Mouse (Mus musculus): Measurements from ENCODE around the gene Rab31. TPM values are rescaled to one million over a fixed set of nuclear protein-coding genes. Genes with fewer than 3 reads are reported as not detected.

Gene Rab31
- polyA plus RNA-seq, 1 experiment from 2014 or later = 39.2 TPM

DNA sequence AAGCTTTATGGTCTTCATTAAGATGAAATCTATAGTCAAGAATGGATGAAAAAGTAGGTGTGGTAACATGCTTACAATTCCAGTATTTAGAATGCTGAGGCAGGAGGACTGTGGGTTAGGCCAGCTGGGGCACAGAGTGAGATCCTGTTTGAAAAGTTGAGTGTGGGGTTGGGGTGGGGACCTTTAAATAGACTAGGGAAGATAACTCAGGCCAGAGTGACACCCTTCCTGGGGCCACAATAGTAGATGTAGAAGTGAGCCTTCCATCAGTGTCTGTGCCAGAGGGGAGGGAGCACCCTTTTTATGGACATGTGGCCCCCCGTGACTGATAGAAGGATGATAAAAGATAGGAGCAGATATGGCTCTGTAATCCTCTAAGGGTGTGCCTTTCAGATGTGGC lies 26.8 kb upstream of the Rab31 start:
- Histone ChIP-seq H3K4me3 (ENCODE audit: low read depth, low read length) (no peak overlapping the region), H3K9ac (replicated peaks; ENCODE audit: low read depth, low read length) (no peak overlapping the region), H3K9me3 (ENCODE audit: control insufficient read depth, low read depth, low read length) (no peaks in the 10 kb centered on the region), H3K27ac (ENCODE audit: low read length) (no peak overlapping the region), H3K4me1 (ENCODE audit: control insufficient read depth, insufficient read depth, low read length) (no peaks in the 10 kb centered on the region), H3K4me2 (replicated peaks; ENCODE audit: low read depth, low read length) (no peak overlapping the region), H3K36me3 (ENCODE audit: control insufficient read depth, insufficient read depth, low read length) (no peaks in the 10 kb centered on the region), H3K27me3 (ENCODE audit: control insufficient read depth, insufficient read depth, low read length) (no peaks in the 10 kb centered on the region)
- 91% methylated on average over 1 of the region's 1 CpGs for WGBS
- ATAC-seq (ENCODE audit: insufficient number of reproducible peaks, insufficient read depth, low FRiP score, low read depth) = no peak

- no peaks in the 10 kb centered on the region for H3K27me3 ChIP-seq (ENCODE audit: control insufficient read depth, insufficient read depth, low read length)
- H3K4me1 ChIP-seq (ENCODE audit: control insufficient read depth, insufficient read depth, low read length) = no peaks in the 10 kb centered on the region
- no peaks in the 10 kb centered on the region for H3K9me3 ChIP-seq (ENCODE audit: control insufficient read depth, low read depth, low read length)
- no peak overlapping the region for H3K27ac ChIP-seq (ENCODE audit: low read length)
- H3K4me2 ChIP-seq (replicated peaks; ENCODE audit: low read depth, low read length) = no peak overlapping the region
- no peak for ATAC-seq (ENCODE audit: insufficient number of reproducible peaks, insufficient read depth, low FRiP score, low read depth)
- no peak overlapping the region for H3K4me3 ChIP-seq (ENCODE audit: low read depth, low read length)
- WGBS = 69% methylated on average over 4 of the region's 4 CpGs
- H3K9ac ChIP-seq (replicated peaks; ENCODE audit: low read depth, low read length) = no peak overlapping the region
- no peaks in the 10 kb centered on the region for H3K36me3 ChIP-seq (ENCODE audit: control insufficient read depth, insufficient read depth, low read length)
Observed at GRCm38 (mm10) chr17:65798446-65798845, 25.9 kb upstream of the Rab31 start.

- no peak for ATAC-seq (ENCODE audit: insufficient number of reproducible peaks, insufficient read depth, low FRiP score, low read depth)
- Histone ChIP-seq H3K9me3 (ENCODE audit: control insufficient read depth, low read depth, low read length) (no peaks in the 10 kb centered on the region), H3K36me3 (ENCODE audit: control insufficient read depth, insufficient read depth, low read length) (no peaks in the 10 kb centered on the region), H3K4me3 (ENCODE audit: low read depth, low read length) (no peak overlapping the region), H3K27ac (ENCODE audit: low read length) (no peak overlapping the region), H3K9ac (replicated peaks; ENCODE audit: low read depth, low read length) (no peak overlapping the region), H3K27me3 (ENCODE audit: control insufficient read depth, insufficient read depth, low read length) (no peaks in the 10 kb centered on the region), H3K4me1 (ENCODE audit: control insufficient read depth, insufficient read depth, low read length) (no peaks in the 10 kb centered on the region), H3K4me2 (replicated peaks; ENCODE audit: low read depth, low read length) (no peak overlapping the region)
- WGBS = 89% methylated on average over 7 of the region's 7 CpGs
Observed at GRCm38 (mm10) chr17:65796056-65796455, 23.5 kb upstream of the Rab31 start.

GRCm38 (mm10) chr17:65794096-65794850 lies 21.7 kb upstream of the Rab31 start:
- Histone ChIP-seq H3K4me1 (ENCODE audit: control insufficient read depth, insufficient read depth, low read length) (no peaks in the 10 kb centered on the region), H3K27ac (ENCODE audit: low read length) (no peak overlapping the region), H3K9me3 (ENCODE audit: control insufficient read depth, low read depth, low read length) (no peaks in the 10 kb centered on the region), H3K9ac (replicated peaks; ENCODE audit: low read depth, low read length) (no peak overlapping the region), H3K4me3 (ENCODE audit: low read depth, low read length) (no peak overlapping the region), H3K4me2 (replicated peaks; ENCODE audit: low read depth, low read length) (no peak overlapping the region), H3K27me3 (ENCODE audit: control insufficient read depth, insufficient read depth, low read length) (no peaks in the 10 kb centered on the region), H3K36me3 (ENCODE audit: control insufficient read depth, insufficient read depth, low read length) (no peaks in the 10 kb centered on the region)
- no peak for ATAC-seq (ENCODE audit: insufficient number of reproducible peaks, insufficient read depth, low FRiP score, low read depth)
- WGBS = 84% methylated on average over 13 of the region's 13 CpGs

- 95% methylated on average over 12 of the region's 12 CpGs for WGBS
- no peak overlapping the region for H3K9ac ChIP-seq (replicated peaks; ENCODE audit: low read depth, low read length)
- no peaks in the 10 kb centered on the region for H3K9me3 ChIP-seq (ENCODE audit: control insufficient read depth, low read depth, low read length)
- H3K27me3 ChIP-seq (ENCODE audit: control insufficient read depth, insufficient read depth, low read length) = no peaks in the 10 kb centered on the region
- H3K4me1 ChIP-seq (ENCODE audit: control insufficient read depth, insufficient read depth, low read length) = peaks cover 2% of the 10 kb centered on the region; the same call in 1 of the 2 replicates
- no peak overlapping the region for H3K27ac ChIP-seq (ENCODE audit: low read length)
- no peak overlapping the region for H3K4me2 ChIP-seq (replicated peaks; ENCODE audit: low read depth, low read length)
- no peak for ATAC-seq (ENCODE audit: insufficient number of reproducible peaks, insufficient read depth, low FRiP score, low read depth)
- H3K4me3 ChIP-seq (ENCODE audit: low read depth, low read length) = no peak overlapping the region
- H3K36me3 ChIP-seq (ENCODE audit: control insufficient read depth, insufficient read depth, low read length) = no peaks in the 10 kb centered on the region
Observed at GRCm38 (mm10) chr17:65793307-65793930, 20.9 kb upstream of the Rab31 start.

GRCm38 (mm10) chr17:65791161-65791560 lies 18.6 kb upstream of the Rab31 start:
- Histone ChIP-seq H3K27ac (ENCODE audit: low read length) (no peak overlapping the region), H3K9me3 (ENCODE audit: control insufficient read depth, low read depth, low read length) (no peaks in the 10 kb centered on the region), H3K36me3 (ENCODE audit: control insufficient read depth, insufficient read depth, low read length) (no peaks in the 10 kb centered on the region; the same call in 1 of the 2 replicates), H3K4me1 (ENCODE audit: control insufficient read depth, insufficient read depth, low read length) (peaks cover 6% of the 10 kb centered on the region; the same call in 1 of the 2 replicates), H3K4me3 (ENCODE audit: low read depth, low read length) (no peak overlapping the region), H3K4me2 (replicated peaks; ENCODE audit: low read depth, low read length) (no peak overlapping the region), H3K9ac (replicated peaks; ENCODE audit: low read depth, low read length) (no peak overlapping the region), H3K27me3 (ENCODE audit: control insufficient read depth, insufficient read depth, low read length) (no peaks in the 10 kb centered on the region)
- no peak for ATAC-seq (ENCODE audit: insufficient number of reproducible peaks, insufficient read depth, low FRiP score, low read depth)
- 93% methylated on average over 2 of the region's 2 CpGs for WGBS

DNA sequence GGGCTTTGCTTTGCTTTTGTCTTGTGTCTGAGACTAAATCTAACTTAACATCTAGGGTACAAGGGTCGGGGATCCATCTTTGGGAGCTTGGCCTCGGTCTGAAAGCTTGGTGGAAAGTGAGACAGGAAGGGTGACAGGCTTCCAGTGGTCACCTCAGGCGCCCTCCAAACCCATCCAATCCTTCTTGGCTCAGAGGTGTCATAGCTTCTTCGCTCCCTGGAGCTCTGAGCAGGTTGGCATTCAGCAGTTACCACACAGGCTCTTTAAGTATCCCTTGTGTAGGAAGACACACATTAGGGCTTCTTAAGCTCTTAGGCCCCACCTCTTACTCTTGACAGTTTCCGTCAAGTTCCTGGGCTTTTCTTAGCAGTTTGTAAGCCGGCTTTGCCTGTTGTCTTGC lies 17.0 kb upstream of the Rab31 start:
- Histone ChIP-seq H3K36me3 (ENCODE audit: control insufficient read depth, insufficient read depth, low read length) (no peaks in the 10 kb centered on the region; the same call in 1 of the 2 replicates), H3K9ac (replicated peaks; ENCODE audit: low read depth, low read length) (no peak overlapping the region), H3K4me2 (replicated peaks; ENCODE audit: low read depth, low read length) (no peak overlapping the region), H3K27ac (ENCODE audit: low read length) (no peak overlapping the region), H3K4me1 (ENCODE audit: control insufficient read depth, insufficient read depth, low read length) (peaks cover 12% of the 10 kb centered on the region), H3K27me3 (ENCODE audit: control insufficient read depth, insufficient read depth, low read length) (no peaks in the 10 kb centered on the region), H3K4me3 (ENCODE audit: low read depth, low read length) (no peak overlapping the region), H3K9me3 (ENCODE audit: control insufficient read depth, low read depth, low read length) (no peaks in the 10 kb centered on the region)
- ATAC-seq (ENCODE audit: insufficient number of reproducible peaks, insufficient read depth, low FRiP score, low read depth) = no peak
- WGBS = 92% methylated on average over 6 of the region's 6 CpGs

DNA sequence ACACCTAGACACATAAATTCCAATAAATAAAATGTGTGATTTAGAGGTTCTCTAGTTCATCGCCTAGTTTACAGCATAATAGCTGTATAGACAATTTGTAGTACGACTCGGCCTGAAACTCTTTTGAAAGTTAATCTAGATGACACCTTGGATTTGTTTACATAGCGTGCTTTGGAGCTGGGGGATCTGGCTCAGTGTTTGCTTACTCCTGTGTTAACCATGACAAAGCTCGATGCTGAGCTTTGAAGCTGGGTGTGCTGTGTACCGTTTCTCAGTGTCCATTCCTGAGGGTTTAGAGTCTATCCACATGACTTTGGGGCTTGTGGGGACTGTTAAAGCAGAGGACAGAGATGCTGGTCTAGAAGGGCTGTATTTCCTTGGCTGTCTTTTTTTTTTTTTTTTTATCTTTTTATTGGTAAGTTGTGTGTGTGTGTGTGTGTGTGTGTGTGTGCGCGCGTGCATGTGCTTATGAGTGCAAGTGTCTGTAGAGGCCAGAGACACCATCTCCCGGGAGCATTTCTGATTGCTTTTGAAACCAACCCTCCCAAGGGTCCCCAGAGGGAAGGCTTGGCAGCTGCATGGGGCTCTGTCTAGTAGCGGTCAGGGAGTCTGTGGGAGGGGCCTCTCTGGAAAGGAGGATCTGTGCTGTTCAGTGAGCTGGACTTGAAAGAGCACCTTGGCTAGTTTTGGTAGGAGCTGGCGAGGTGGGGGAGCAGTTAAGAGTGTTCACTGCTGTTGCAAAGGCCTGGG lies 16.2 kb upstream of the Rab31 start:
- H3K9me3 ChIP-seq (ENCODE audit: control insufficient read depth, low read depth, low read length) = no peaks in the 10 kb centered on the region
- H3K27ac ChIP-seq (ENCODE audit: low read length) = no peak overlapping the region
- H3K4me1 ChIP-seq (ENCODE audit: control insufficient read depth, insufficient read depth, low read length) = peaks cover 15% of the 10 kb centered on the region
- ATAC-seq (ENCODE audit: insufficient number of reproducible peaks, insufficient read depth, low FRiP score, low read depth) = no peak
- no peak overlapping the region for H3K4me2 ChIP-seq (replicated peaks; ENCODE audit: low read depth, low read length)
- no peaks in the 10 kb centered on the region; the same call in 1 of the 2 replicates for H3K36me3 ChIP-seq (ENCODE audit: control insufficient read depth, insufficient read depth, low read length)
- no peaks in the 10 kb centered on the region for H3K27me3 ChIP-seq (ENCODE audit: control insufficient read depth, insufficient read depth, low read length)
- H3K9ac ChIP-seq (replicated peaks; ENCODE audit: low read depth, low read length) = no peak overlapping the region
- WGBS = 62% methylated on average over 12 of the region's 12 CpGs
- no peak overlapping the region for H3K4me3 ChIP-seq (ENCODE audit: low read depth, low read length)

All from stomach, embryonic 14.5 days (tissue).